Mouse (Mus musculus): ENCODE measurements around the gene Relt. TPM values are rescaled to one million over a fixed set of nuclear protein-coding genes. Genes with fewer than 3 reads are reported as not detected.

Relt gene
- total RNA-seq (2012; rRNA removed) (27.7 and 29.9 TPM in 2 replicates), total RNA-seq (2014; rRNA removed) (24.5 and 25.7 TPM in 2 replicates), polyA plus RNA-seq (2012; ENCODE audit: insufficient read length, low read depth) (24.9 and 31.1 TPM in 2 replicates)

GRCm38 (mm10) chr7:100862828-100863638 lies at the start of gene Relt:
Gene Relt, minus strand, starts transcription at chr7:100863446.
- dilution Hi-C loops (cut with MboI; ENCODE audit: extremely low pct_ligation_motif_present, extremely low pct_unique_long_range_greater_than_20kb, low sequenced_read_pairs): no loop called here
- H3K36me3 ChIP-seq (replicated peaks in 1 of 2; ENCODE audit: control insufficient read depth in 1 of 2, insufficient read depth in 1 of 2, low read length in 1 of 2): peaks cover 0 to 29% of the 10 kb centered on the region in 2 experiments
- H3K27me3 ChIP-seq (replicated peaks): no peaks in the 10 kb centered on the region
- DNase-seq (ENCODE audit: extremely low read depth): peak; percentile 97
- peak within 1 kb of the TSS; percentile 72 for H3K27ac ChIP-seq (ENCODE audit: insufficient read depth, low read depth)
- peak within 1 kb of the TSS; percentile 39 for H3K4me2 ChIP-seq (ENCODE audit: insufficient read depth, low read depth, poor library complexity, severe bottlenecking)
- H3K9ac ChIP-seq (ENCODE audit: insufficient read depth, low read depth): peak within 1 kb of the TSS; percentile 79
- peaks cover 40 to 54% of the 10 kb centered on the region in 2 experiments for H3K4me1 ChIP-seq (ENCODE audit: control insufficient read depth in 1 of 2, insufficient read depth in 2 of 2)
- peaks cover 41% of the 10 kb centered on the region for H3K79me2 ChIP-seq (replicated peaks; ENCODE audit: control insufficient read depth, extremely low read depth, insufficient read depth, poor library complexity, severe bottlenecking)
- in situ Hi-C loops (cut with MboI; ENCODE audit: low pct_ligation_motif_present, low pct_unique_long_range_greater_than_20kb, low sequenced_read_pairs): no loop called here
- no peaks in the 10 kb centered on the region for H3K9me3 ChIP-seq (replicated peaks; ENCODE audit: low read length)
- peak within 1 kb of the TSS; percentile 85 to 95 (median 86) for H3K4me3 ChIP-seq (replicated peaks in 1 of 3; ENCODE audit: low read depth in 2 of 3, low read length in 2 of 3, poor library complexity in 1 of 3)
- TF ChIP-seq MXI1 (IDR thresholded peaks at IDR 0.05; ENCODE audit: low read depth, low read length) (peak; percentile 65), EP300 (IDR thresholded peaks at IDR 0.05; ENCODE audit: low read length) (no peak), TBP (conservative IDR thresholded peaks at IDR 0.05; ENCODE audit: low read depth, low read length) (peak; percentile 65; the same call in 1 of the 2 replicates), PAX5 (IDR thresholded peaks at IDR 0.05; ENCODE audit: low read length) (no peak), HCFC1 (IDR thresholded peaks at IDR 0.05; ENCODE audit: low read depth, low read length) (no peak; the same call in 1 of the 2 replicates), JUN (IDR thresholded peaks at IDR 0.05; ENCODE audit: insufficient read depth, low read depth, low read length) (no peak), UBTF (IDR thresholded peaks at IDR 0.05; ENCODE audit: low read depth, low read length) (peak; percentile 83), ZMIZ1 (IDR thresholded peaks at IDR 0.05; ENCODE audit: low read depth, low read length) (peak; percentile 97), BHLHE40 (IDR thresholded peaks at IDR 0.05; ENCODE audit: low read depth, low read length) (peak; percentile 71), NRF1 (IDR thresholded peaks at IDR 0.05; ENCODE audit: low read depth, low read length) (peak; percentile 67), ETS1 (conservative IDR thresholded peaks at IDR 0.05; ENCODE audit: low read depth, low read length) (0 out of 2 replicates have a peak, but pooled peaks have one; percentile 19), MAFK (IDR thresholded peaks at IDR 0.05; ENCODE audit: insufficient replicate concordance, low read length) (no peak), ZKSCAN1 (IDR thresholded peaks at IDR 0.05; ENCODE audit: borderline replicate concordance, low read depth, low read length) (no peak), IRF4 (IDR thresholded peaks at IDR 0.05; ENCODE audit: low read depth, low read length) (peak; percentile 39; the same call in 1 of the 2 replicates), NELFE (IDR thresholded peaks at IDR 0.05; ENCODE audit: low read depth, low read length) (peak; percentile 97), USF2 (conservative IDR thresholded peaks at IDR 0.05; ENCODE audit: low read depth, low read length) (no peak), MYC (IDR thresholded peaks at IDR 0.05; ENCODE audit: low read depth, low read length) (no peak), TCF12 (IDR thresholded peaks at IDR 0.05; ENCODE audit: low read depth, low read length) (peak; percentile 79), POLR2A (IDR thresholded peaks at IDR 0.05; ENCODE audit: low read depth, low read length) (peak; percentile 99), RAD21 (IDR thresholded peaks at IDR 0.05; ENCODE audit: low read depth, low read length) (peak; percentile 66), CHD1 (IDR thresholded peaks at IDR 0.05; ENCODE audit: low read depth, low read length) (no peak), KAT2A (IDR thresholded peaks at IDR 0.05; ENCODE audit: insufficient replicate concordance, low read length) (no peak), MAZ (IDR thresholded peaks at IDR 0.05; ENCODE audit: low read depth, low read length) (peak; percentile 69; the same call in 1 of the 2 replicates), E2F4 (IDR thresholded peaks at IDR 0.05; ENCODE audit: insufficient replicate concordance, low read depth, low read length) (0 out of 2 replicates have a peak, but pooled peaks have one; percentile 83), SMC3 (IDR thresholded peaks at IDR 0.05; ENCODE audit: low read depth, low read length) (peak; percentile 75), MEF2A (IDR thresholded peaks at IDR 0.05; ENCODE audit: borderline replicate concordance, low read depth, low read length) (peak; percentile 40; the same call in 1 of the 2 replicates), CHD2 (IDR thresholded peaks at IDR 0.05; ENCODE audit: low read length) (no peak), ZNF384 (IDR thresholded peaks at IDR 0.05; ENCODE audit: low read depth, low read length) (no peak), CTCF (conservative IDR thresholded peaks at IDR 0.05 in 1 of 2, IDR thresholded peaks at IDR 0.05 in 1 of 2; ENCODE audit: low read depth in 2 of 2, low read length in 2 of 2) (peak in 1 of 2 experiments; percentile 79; a peak in 3 of 4 replicates), JUND (conservative IDR thresholded peaks at IDR 0.05; ENCODE audit: low read depth, low read length) (no peak), GABPA (IDR thresholded peaks at IDR 0.05; ENCODE audit: insufficient replicate concordance, low read depth, low read length) (no peak), SIN3A (IDR thresholded peaks at IDR 0.05; ENCODE audit: low read length) (peak; percentile 43; the same call in 1 of the 2 replicates), POLR2AphosphoS2 (IDR thresholded peaks at IDR 0.05; ENCODE audit: low read depth, low read length) (peak; percentile 51; the same call in 1 of the 2 replicates), ELF1 (IDR thresholded peaks at IDR 0.05; ENCODE audit: low read depth, low read length) (no peak), USF1 (IDR thresholded peaks at IDR 0.05; ENCODE audit: low read depth, low read length) (no peak), RCOR1 (conservative IDR thresholded peaks at IDR 0.05; ENCODE audit: low read depth, low read length) (no peak), ZC3H11A (IDR thresholded peaks at IDR 0.05; ENCODE audit: low read depth, low read length) (peak; percentile 27; the same call in 1 of the 2 replicates)

Measured in CH12.LX (cell line).